Mouse (Mus musculus): ENCODE results near the gene Slc16a10. TPM values are rescaled to one million over a fixed set of nuclear protein-coding genes. Genes with fewer than 3 reads are reported as not detected.

The Slc16a10 gene
- polyA plus RNA-seq, 1 experiment from 2014 or later: 17.2 TPM

GRCm38 (mm10) chr10:40144815-40145214 is 2.8 kb upstream of the Slc16a10 start:
- no peaks in the 10 kb centered on the region for H3K9me3 ChIP-seq (replicated peaks; ENCODE audit: control insufficient read depth, low read length)
- 62% methylated on average over 1 of the region's 1 CpGs for WGBS (ENCODE audit: insufficient replicate concordance)
- no peak overlapping the region for H3K4me3 ChIP-seq (ENCODE audit: low read depth, low read length)
- H3K4me2 ChIP-seq: no peak overlapping the region
- no peaks in the 10 kb centered on the region for H3K36me3 ChIP-seq (ENCODE audit: control insufficient read depth, insufficient read depth, low read length)
- H3K27ac ChIP-seq (ENCODE audit: low read depth, low read length): no peak overlapping the region
- no peak for ATAC-seq (replicated peaks; ENCODE audit: insufficient number of reproducible peaks, low FRiP score, low TSS enrichment)
- no peaks in the 10 kb centered on the region; the same call in 1 of the 2 replicates for H3K4me1 ChIP-seq (ENCODE audit: control insufficient read depth, insufficient read depth, low read length)
- no peaks in the 10 kb centered on the region for H3K27me3 ChIP-seq (ENCODE audit: control insufficient read depth, insufficient read depth, low read length)
- H3K9ac ChIP-seq (ENCODE audit: low read depth, low read length): no peak overlapping the region

- Histone ChIP-seq H3K4me3 (ENCODE audit: low read depth, low read length) (peak overlapping the region; percentile 76), H3K9ac (ENCODE audit: low read depth, low read length) (peak overlapping the region; percentile 88), H3K4me1 (ENCODE audit: control insufficient read depth, insufficient read depth, low read length) (peaks cover 4% of the 10 kb centered on the region; the same call in 1 of the 2 replicates), H3K4me2 (peak overlapping the region; percentile 87), H3K36me3 (ENCODE audit: control insufficient read depth, insufficient read depth, low read length) (no peaks in the 10 kb centered on the region), H3K9me3 (replicated peaks; ENCODE audit: control insufficient read depth, low read length) (no peaks in the 10 kb centered on the region), H3K27me3 (ENCODE audit: control insufficient read depth, insufficient read depth, low read length) (no peaks in the 10 kb centered on the region), H3K27ac (ENCODE audit: low read depth, low read length) (peak overlapping the region; percentile 65)
- no peak; the same call in 1 of the 2 replicates for ATAC-seq (replicated peaks; ENCODE audit: insufficient number of reproducible peaks, low FRiP score, low TSS enrichment)
- WGBS (ENCODE audit: insufficient replicate concordance): 11% methylated on average over 27 of the region's 27 CpGs
Observed at GRCm38 (mm10) chr10:40141016-40141851, 824 bp downstream of the Slc16a10 start.

GRCm38 (mm10) chr10:40139646-40140045 is 2.4 kb downstream of the Slc16a10 start:
- Histone ChIP-seq H3K4me1 (ENCODE audit: control insufficient read depth, insufficient read depth, low read length) (peaks cover 4% of the 10 kb centered on the region; the same call in 1 of the 2 replicates), H3K4me3 (ENCODE audit: low read depth, low read length) (no peak overlapping the region), H3K27ac (ENCODE audit: low read depth, low read length) (no peak overlapping the region), H3K9ac (ENCODE audit: low read depth, low read length) (no peak overlapping the region), H3K4me2 (peak overlapping the region; percentile 87), H3K9me3 (replicated peaks; ENCODE audit: control insufficient read depth, low read length) (no peaks in the 10 kb centered on the region), H3K36me3 (ENCODE audit: control insufficient read depth, insufficient read depth, low read length) (no peaks in the 10 kb centered on the region), H3K27me3 (ENCODE audit: control insufficient read depth, insufficient read depth, low read length) (no peaks in the 10 kb centered on the region)
- WGBS (ENCODE audit: insufficient replicate concordance): 75% methylated on average over 4 of the region's 4 CpGs
- no peak for ATAC-seq (replicated peaks; ENCODE audit: insufficient number of reproducible peaks, low FRiP score, low TSS enrichment)

- no peak overlapping the region for H3K9ac ChIP-seq (ENCODE audit: low read depth, low read length)
- no peak overlapping the region for H3K4me2 ChIP-seq
- 72% methylated on average over 9 of the region's 9 CpGs for WGBS (ENCODE audit: insufficient replicate concordance)
- no peaks in the 10 kb centered on the region for H3K36me3 ChIP-seq (ENCODE audit: control insufficient read depth, insufficient read depth, low read length)
- H3K4me1 ChIP-seq (ENCODE audit: control insufficient read depth, insufficient read depth, low read length): peaks cover 9% of the 10 kb centered on the region
- H3K9me3 ChIP-seq (replicated peaks; ENCODE audit: control insufficient read depth, low read length): no peaks in the 10 kb centered on the region
- H3K4me3 ChIP-seq (ENCODE audit: low read depth, low read length): no peak overlapping the region
- no peak for ATAC-seq (replicated peaks; ENCODE audit: insufficient number of reproducible peaks, low FRiP score, low TSS enrichment)
- no peaks in the 10 kb centered on the region for H3K27me3 ChIP-seq (ENCODE audit: control insufficient read depth, insufficient read depth, low read length)
- H3K27ac ChIP-seq (ENCODE audit: low read depth, low read length): no peak overlapping the region
Observed at GRCm38 (mm10) chr10:40135807-40136778, 6.0 kb downstream of the Slc16a10 start.

GRCm38 (mm10) chr10:40134906-40135305 is 7.2 kb downstream of the Slc16a10 start:
- Histone ChIP-seq H3K9me3 (replicated peaks; ENCODE audit: control insufficient read depth, low read length) (no peaks in the 10 kb centered on the region), H3K4me2 (no peak overlapping the region), H3K36me3 (ENCODE audit: control insufficient read depth, insufficient read depth, low read length) (no peaks in the 10 kb centered on the region), H3K4me3 (ENCODE audit: low read depth, low read length) (no peak overlapping the region), H3K9ac (ENCODE audit: low read depth, low read length) (no peak overlapping the region), H3K27me3 (ENCODE audit: control insufficient read depth, insufficient read depth, low read length) (no peaks in the 10 kb centered on the region), H3K4me1 (ENCODE audit: control insufficient read depth, insufficient read depth, low read length) (peaks cover 11% of the 10 kb centered on the region), H3K27ac (ENCODE audit: low read depth, low read length) (no peak overlapping the region)
- WGBS (ENCODE audit: insufficient replicate concordance): 88% methylated on average over 6 of the region's 6 CpGs
- no peak for ATAC-seq (replicated peaks; ENCODE audit: insufficient number of reproducible peaks, low FRiP score, low TSS enrichment)

GRCm38 (mm10) chr10:40133636-40134035 is 8.4 kb downstream of the Slc16a10 start:
- no peak for ATAC-seq (replicated peaks; ENCODE audit: insufficient number of reproducible peaks, low FRiP score, low TSS enrichment)
- Histone ChIP-seq H3K36me3 (ENCODE audit: control insufficient read depth, insufficient read depth, low read length) (no peaks in the 10 kb centered on the region), H3K4me1 (ENCODE audit: control insufficient read depth, insufficient read depth, low read length) (peaks cover 11% of the 10 kb centered on the region), H3K27ac (ENCODE audit: low read depth, low read length) (no peak overlapping the region), H3K4me3 (ENCODE audit: low read depth, low read length) (no peak overlapping the region), H3K9ac (ENCODE audit: low read depth, low read length) (no peak overlapping the region), H3K27me3 (ENCODE audit: control insufficient read depth, insufficient read depth, low read length) (no peaks in the 10 kb centered on the region), H3K4me2 (no peak overlapping the region), H3K9me3 (replicated peaks; ENCODE audit: control insufficient read depth, low read length) (no peaks in the 10 kb centered on the region)
- 74% methylated on average over 1 of the region's 1 CpGs for WGBS (ENCODE audit: insufficient replicate concordance)

GRCm38 (mm10) chr10:40131690-40132418 is 10.2 kb downstream of the Slc16a10 start:
- peak; percentile 90 for ATAC-seq (replicated peaks; ENCODE audit: insufficient number of reproducible peaks, low FRiP score, low TSS enrichment)
- Histone ChIP-seq H3K27ac (ENCODE audit: low read depth, low read length) (peak overlapping the region; percentile 16; the same call in 1 of the 2 replicates), H3K4me2 (peak overlapping the region; percentile 11), H3K4me1 (ENCODE audit: control insufficient read depth, insufficient read depth, low read length) (peaks cover 8% of the 10 kb centered on the region), H3K36me3 (ENCODE audit: control insufficient read depth, insufficient read depth, low read length) (no peaks in the 10 kb centered on the region), H3K9me3 (replicated peaks; ENCODE audit: control insufficient read depth, low read length) (no peaks in the 10 kb centered on the region), H3K9ac (ENCODE audit: low read depth, low read length) (no peak overlapping the region), H3K27me3 (ENCODE audit: control insufficient read depth, insufficient read depth, low read length) (no peaks in the 10 kb centered on the region), H3K4me3 (ENCODE audit: low read depth, low read length) (no peak overlapping the region)
- 52% methylated on average over 9 of the region's 9 CpGs for WGBS (ENCODE audit: insufficient replicate concordance)

- 81% methylated on average over 1 of the region's 1 CpGs for WGBS (ENCODE audit: insufficient replicate concordance)
- Histone ChIP-seq H3K4me2 (no peak overlapping the region), H3K9me3 (replicated peaks; ENCODE audit: control insufficient read depth, low read length) (no peaks in the 10 kb centered on the region), H3K36me3 (ENCODE audit: control insufficient read depth, insufficient read depth, low read length) (no peaks in the 10 kb centered on the region), H3K27ac (ENCODE audit: low read depth, low read length) (no peak overlapping the region), H3K4me1 (ENCODE audit: control insufficient read depth, insufficient read depth, low read length) (peaks cover 10% of the 10 kb centered on the region), H3K27me3 (ENCODE audit: control insufficient read depth, insufficient read depth, low read length) (no peaks in the 10 kb centered on the region), H3K4me3 (ENCODE audit: low read depth, low read length) (no peak overlapping the region), H3K9ac (ENCODE audit: low read depth, low read length) (no peak overlapping the region)
- no peak for ATAC-seq (replicated peaks; ENCODE audit: insufficient number of reproducible peaks, low FRiP score, low TSS enrichment)
Observed at GRCm38 (mm10) chr10:40130126-40130525, 11.9 kb downstream of the Slc16a10 start.

Measured in heart, embryonic 11.5 days (tissue).